Mouse (Mus musculus): ENCODE measurements around the gene Ppm1m. TPM values are rescaled to one million over a fixed set of nuclear protein-coding genes. Genes with fewer than 3 reads are reported as not detected.

Gene Ppm1m
- polyA plus RNA-seq, 1 experiment from 2014 or later = 33.4 TPM

DNA sequence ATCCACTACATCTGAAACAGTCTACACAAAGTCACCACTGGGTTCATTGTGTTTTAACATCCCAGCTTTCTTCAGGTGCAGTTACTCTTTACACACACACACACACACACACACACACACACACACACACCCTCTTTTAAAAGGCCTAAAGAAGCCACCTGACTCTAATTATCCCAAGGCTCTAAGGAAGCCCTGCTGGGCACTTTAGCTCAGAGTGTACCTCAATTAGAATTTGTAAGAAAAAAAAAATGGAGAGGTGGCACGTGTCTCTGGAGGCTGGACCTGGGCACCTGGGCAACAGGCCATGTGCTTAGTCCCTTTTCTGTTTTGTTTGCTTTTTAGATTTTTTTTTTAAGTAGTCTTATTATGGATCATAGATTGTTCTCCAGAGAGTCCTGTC is 31.8 kb downstream of the Ppm1m start:
- no peaks in the 10 kb centered on the region for H3K27me3 ChIP-seq (replicated peaks; ENCODE audit: insufficient read depth, low read length)
- TF ChIP-seq EP300 (IDR thresholded peaks at IDR 0.05) (no peak), CTCF (IDR thresholded peaks at IDR 0.05) (no peak)
- no peak overlapping the region for H3K4me3 ChIP-seq (ENCODE audit: low read depth, low read length)
- H3K27ac ChIP-seq (ENCODE audit: low read length) = no peak overlapping the region
- no peak overlapping the region for H3K4me2 ChIP-seq (replicated peaks; ENCODE audit: low read depth, low read length)
- 45% methylated on average over 1 of the region's 1 CpGs for WGBS
- no peaks in the 10 kb centered on the region for H3K36me3 ChIP-seq (ENCODE audit: insufficient read depth, low read length)
- H3K9me3 ChIP-seq (ENCODE audit: low read length) = no peaks in the 10 kb centered on the region
- ATAC-seq (peak; percentile 18; the same call in 1 of the 2 replicates), DNase-seq (ENCODE audit: low spot score) (peak; percentile 78)
- no peak overlapping the region for H3K9ac ChIP-seq (replicated peaks; ENCODE audit: low read depth)
- peaks cover 3% of the 10 kb centered on the region; the same call in 1 of the 2 replicates for H3K4me1 ChIP-seq (ENCODE audit: insufficient read depth, low read depth, low read length)

DNA sequence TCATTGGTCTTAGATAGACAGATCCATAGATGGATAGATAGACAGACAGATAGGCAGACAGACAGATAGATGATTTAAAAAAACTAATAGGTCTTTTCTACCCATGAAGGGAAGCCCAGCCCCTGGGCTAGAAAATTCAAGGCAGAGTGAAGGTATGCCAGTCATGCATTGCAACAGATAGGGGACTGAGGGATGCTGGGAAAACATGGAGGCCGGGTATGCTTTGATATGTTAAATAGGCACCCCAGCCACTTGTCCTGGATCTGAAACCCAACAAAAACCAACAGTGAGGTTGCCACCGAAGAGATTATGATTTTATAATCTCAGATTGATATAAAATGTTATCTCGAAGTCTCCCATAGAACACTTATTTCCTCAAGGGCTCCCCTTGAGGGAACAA is 32.3 kb downstream of the Ppm1m start:
- no peaks in the 10 kb centered on the region for H3K27me3 ChIP-seq (replicated peaks; ENCODE audit: insufficient read depth, low read length)
- ATAC-seq (no peak), DNase-seq (ENCODE audit: low spot score) (no peak)
- no peak overlapping the region for H3K27ac ChIP-seq (ENCODE audit: low read length)
- WGBS = 71% methylated on average over 3 of the region's 3 CpGs
- H3K9me3 ChIP-seq (ENCODE audit: low read length) = no peaks in the 10 kb centered on the region
- TF ChIP-seq EP300 (IDR thresholded peaks at IDR 0.05) (no peak), CTCF (IDR thresholded peaks at IDR 0.05) (no peak)
- H3K36me3 ChIP-seq (ENCODE audit: insufficient read depth, low read length) = no peaks in the 10 kb centered on the region
- no peak overlapping the region for H3K9ac ChIP-seq (replicated peaks; ENCODE audit: low read depth)
- H3K4me1 ChIP-seq (ENCODE audit: insufficient read depth, low read depth, low read length) = peaks cover 3% of the 10 kb centered on the region; the same call in 1 of the 2 replicates
- no peak overlapping the region for H3K4me3 ChIP-seq (ENCODE audit: low read depth, low read length)
- H3K4me2 ChIP-seq (replicated peaks; ENCODE audit: low read depth, low read length) = no peak overlapping the region

DNA sequence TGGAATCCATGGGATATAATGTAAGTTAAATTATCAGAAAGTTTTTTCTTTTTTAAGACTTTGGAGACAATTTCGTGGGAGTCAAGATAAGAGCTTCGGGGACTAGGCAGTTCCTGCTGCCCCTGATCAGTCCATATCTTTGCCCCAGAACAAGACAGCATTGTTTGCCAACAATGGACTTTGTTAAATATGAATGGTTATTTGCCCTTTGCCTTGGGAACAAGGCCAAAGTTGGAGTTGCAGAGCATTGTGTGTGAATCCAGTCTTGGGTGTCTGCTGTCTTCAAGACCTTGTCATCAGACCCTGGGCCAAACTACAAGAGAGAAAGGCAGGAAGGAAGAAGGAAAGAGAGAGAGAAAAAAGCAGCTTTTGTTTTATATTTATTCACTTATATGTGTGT is 32.8 kb downstream of the Ppm1m start:
- ATAC-seq (no peak), DNase-seq (ENCODE audit: low spot score) (no peak)
- no peak for TF ChIP-seq CTCF (IDR thresholded peaks at IDR 0.05)
- TF ChIP-seq EP300 (IDR thresholded peaks at IDR 0.05) = no peak
- H3K4me3 ChIP-seq (ENCODE audit: low read depth, low read length) = no peak overlapping the region
- H3K27me3 ChIP-seq (replicated peaks; ENCODE audit: insufficient read depth, low read length) = no peaks in the 10 kb centered on the region
- no peak overlapping the region for H3K4me2 ChIP-seq (replicated peaks; ENCODE audit: low read depth, low read length)
- 50% methylated on average over 2 of the region's 2 CpGs for WGBS
- H3K9me3 ChIP-seq (ENCODE audit: low read length) = no peaks in the 10 kb centered on the region
- no peak overlapping the region for H3K9ac ChIP-seq (replicated peaks; ENCODE audit: low read depth)
- no peak overlapping the region for H3K27ac ChIP-seq (ENCODE audit: low read length)
- peaks cover 3% of the 10 kb centered on the region; the same call in 1 of the 2 replicates for H3K4me1 ChIP-seq (ENCODE audit: insufficient read depth, low read depth, low read length)
- no peaks in the 10 kb centered on the region for H3K36me3 ChIP-seq (ENCODE audit: insufficient read depth, low read length)

DNA sequence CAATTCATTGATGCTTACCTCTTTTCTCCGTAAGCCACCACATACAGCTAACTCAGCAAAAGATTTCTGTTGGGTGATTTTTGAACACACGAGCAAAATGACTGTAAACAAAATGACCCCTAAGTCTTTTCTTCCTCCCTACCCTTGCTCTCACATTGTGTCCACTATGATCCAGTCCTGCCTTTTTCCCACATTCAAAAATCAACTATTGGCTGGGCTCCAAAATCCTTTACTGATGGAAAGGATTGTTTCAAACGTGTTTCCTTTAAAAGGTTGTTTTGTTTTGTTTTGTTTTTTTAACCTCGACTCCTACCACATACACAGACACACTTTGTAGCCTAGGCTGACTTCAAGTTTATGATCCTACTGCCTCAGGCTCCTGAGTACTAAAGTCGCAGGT is 39.1 kb downstream of the Ppm1m start:
- Histone ChIP-seq H3K9ac (replicated peaks; ENCODE audit: low read depth) (peak overlapping the region; percentile 58), H3K36me3 (ENCODE audit: insufficient read depth, low read length) (no peaks in the 10 kb centered on the region), H3K4me3 (ENCODE audit: low read depth, low read length) (peak overlapping the region; percentile 57), H3K27me3 (replicated peaks; ENCODE audit: insufficient read depth, low read length) (no peaks in the 10 kb centered on the region), H3K4me1 (ENCODE audit: insufficient read depth, low read depth, low read length) (no peaks in the 10 kb centered on the region), H3K9me3 (ENCODE audit: low read length) (no peaks in the 10 kb centered on the region), H3K4me2 (replicated peaks; ENCODE audit: low read depth, low read length) (peak overlapping the region; percentile 61), H3K27ac (ENCODE audit: low read length) (peak overlapping the region; percentile 97)
- no peak for DNase-seq (ENCODE audit: low spot score)
- ATAC-seq = no peak
- WGBS = 33% methylated on average over 5 of the region's 5 CpGs
- TF ChIP-seq CTCF (IDR thresholded peaks at IDR 0.05) (no peak), EP300 (IDR thresholded peaks at IDR 0.05) (no peak)

DNA sequence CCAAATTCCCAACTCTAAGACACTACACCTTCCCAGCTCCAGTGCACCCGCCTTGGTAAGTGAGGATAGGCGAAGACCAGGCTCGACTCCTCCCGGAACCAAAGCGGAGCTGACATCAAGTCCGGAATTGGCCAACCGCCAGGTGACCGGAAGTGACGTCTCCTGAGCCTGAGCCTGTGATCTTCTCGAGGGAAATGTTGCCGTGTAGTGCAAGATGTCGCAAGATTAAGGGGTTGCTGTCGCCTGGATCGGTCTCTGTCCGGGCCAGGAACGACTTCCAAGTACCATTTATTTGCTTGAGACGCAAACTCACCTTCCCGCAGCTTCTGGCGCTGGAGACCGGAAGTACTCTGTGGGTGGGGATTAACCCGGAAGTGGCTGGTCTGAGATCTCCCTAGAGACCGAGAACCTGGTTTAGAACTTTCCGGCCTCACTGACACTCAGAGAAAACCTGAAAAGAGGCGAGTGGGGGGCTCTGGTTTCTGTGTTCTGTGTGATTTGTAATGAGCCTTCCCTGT is 39.7 kb downstream of the Ppm1m start:
- DNase-seq (ENCODE audit: low spot score) (peak; percentile 95), ATAC-seq (peak; percentile 95)
- 1% methylated on average over 24 of the region's 24 CpGs for WGBS
- peak overlapping the region; percentile 57 for H3K4me3 ChIP-seq (ENCODE audit: low read depth, low read length)
- no peaks in the 10 kb centered on the region for H3K27me3 ChIP-seq (replicated peaks; ENCODE audit: insufficient read depth, low read length)
- no peaks in the 10 kb centered on the region for H3K36me3 ChIP-seq (ENCODE audit: insufficient read depth, low read length)
- peak overlapping the region; percentile 61 for H3K4me2 ChIP-seq (replicated peaks; ENCODE audit: low read depth, low read length)
- TF ChIP-seq CTCF (IDR thresholded peaks at IDR 0.05) = no peak
- peak; percentile 83 for TF ChIP-seq EP300 (IDR thresholded peaks at IDR 0.05)
- peak overlapping the region; percentile 58 for H3K9ac ChIP-seq (replicated peaks; ENCODE audit: low read depth)
- no peaks in the 10 kb centered on the region for H3K9me3 ChIP-seq (ENCODE audit: low read length)
- H3K27ac ChIP-seq (ENCODE audit: low read length) = peak overlapping the region; percentile 97
- H3K4me1 ChIP-seq (ENCODE audit: insufficient read depth, low read depth, low read length) = no peaks in the 10 kb centered on the region

DNA sequence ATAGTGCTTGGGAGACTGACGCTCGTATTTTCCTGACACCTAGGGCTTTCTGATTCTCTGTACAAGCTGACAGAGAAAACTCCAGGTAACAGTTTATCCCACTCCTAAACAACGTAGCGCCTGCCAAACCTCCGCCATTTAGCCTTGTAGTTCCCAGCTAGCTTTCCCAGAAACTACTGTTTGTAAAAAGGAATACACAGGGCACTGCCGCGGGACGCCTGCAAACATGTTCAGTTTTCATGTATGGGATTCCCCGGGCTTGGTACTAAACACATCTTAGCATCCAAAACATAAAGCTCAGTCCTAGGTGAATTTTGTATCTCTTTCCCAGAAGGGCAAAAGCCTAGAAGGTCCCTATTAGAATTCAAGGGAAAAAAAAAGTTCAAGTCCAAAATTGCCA is 40.3 kb downstream of the Ppm1m start:
- Histone ChIP-seq H3K27me3 (replicated peaks; ENCODE audit: insufficient read depth, low read length) (no peaks in the 10 kb centered on the region), H3K4me1 (ENCODE audit: insufficient read depth, low read depth, low read length) (no peaks in the 10 kb centered on the region), H3K4me3 (ENCODE audit: low read depth, low read length) (no peak overlapping the region), H3K27ac (ENCODE audit: low read length) (no peak overlapping the region), H3K9ac (replicated peaks; ENCODE audit: low read depth) (no peak overlapping the region), H3K36me3 (ENCODE audit: insufficient read depth, low read length) (no peaks in the 10 kb centered on the region), H3K4me2 (replicated peaks; ENCODE audit: low read depth, low read length) (peak overlapping the region; percentile 61), H3K9me3 (ENCODE audit: low read length) (no peaks in the 10 kb centered on the region)
- TF ChIP-seq CTCF (IDR thresholded peaks at IDR 0.05) (no peak), EP300 (IDR thresholded peaks at IDR 0.05) (no peak)
- ATAC-seq (no peak), DNase-seq (ENCODE audit: low spot score) (no peak)
- 85% methylated on average over 9 of the region's 9 CpGs for WGBS

DNA sequence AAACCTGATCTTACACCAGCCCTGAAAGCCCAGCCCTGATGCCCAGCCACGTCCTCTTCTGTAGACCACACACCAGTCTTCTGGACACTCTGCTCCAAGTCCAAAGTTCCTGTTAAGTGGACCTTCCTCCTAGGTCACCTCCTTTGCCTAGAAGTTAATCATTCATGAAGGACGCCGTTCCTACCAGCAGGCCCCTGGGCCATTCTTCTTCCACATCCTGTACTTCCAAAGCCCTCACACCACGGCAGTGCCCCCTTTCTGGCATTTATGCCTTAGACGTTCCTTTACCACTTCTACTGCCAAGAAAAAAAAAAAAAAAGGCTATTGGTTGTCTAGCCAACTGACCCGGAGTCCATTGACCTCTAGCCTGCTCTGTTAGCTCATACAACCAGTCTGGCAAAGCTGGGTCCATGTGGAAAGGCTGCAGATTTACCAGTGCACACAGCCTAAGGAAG is 41.5 kb downstream of the Ppm1m start, which contains the start of gene Glyctk:
TSS of gene Glyctk (minus strand) at position 102 of the 455 bp plus-strand sequence.
- WGBS = 69% methylated on average over 6 of the region's 6 CpGs
- ATAC-seq (no peak), DNase-seq (ENCODE audit: low spot score) (no peak)

More for the DNA sequence above, 41.5 kb downstream of the Ppm1m start, which contains the start of gene Glyctk:
- no peaks in the 10 kb centered on the region for H3K9me3 ChIP-seq (ENCODE audit: low read length)
- H3K9ac ChIP-seq (replicated peaks; ENCODE audit: low read depth) = no peak within 1 kb of the TSS
- H3K4me3 ChIP-seq (ENCODE audit: low read depth, low read length) = no peak within 1 kb of the TSS
- no peaks in the 10 kb centered on the region for H3K4me1 ChIP-seq (ENCODE audit: insufficient read depth, low read depth, low read length)
- no peaks in the 10 kb centered on the region for H3K36me3 ChIP-seq (ENCODE audit: insufficient read depth, low read length)
- TF ChIP-seq EP300 (IDR thresholded peaks at IDR 0.05) (no peak), CTCF (IDR thresholded peaks at IDR 0.05) (no peak)
- H3K27ac ChIP-seq (ENCODE audit: low read length) = no peak within 1 kb of the TSS
- H3K4me2 ChIP-seq (replicated peaks; ENCODE audit: low read depth, low read length) = no peak within 1 kb of the TSS
- H3K27me3 ChIP-seq (replicated peaks; ENCODE audit: insufficient read depth, low read length) = no peaks in the 10 kb centered on the region
